Mouse (Mus musculus): ENCODE results near the gene Kcng4.

DNA sequence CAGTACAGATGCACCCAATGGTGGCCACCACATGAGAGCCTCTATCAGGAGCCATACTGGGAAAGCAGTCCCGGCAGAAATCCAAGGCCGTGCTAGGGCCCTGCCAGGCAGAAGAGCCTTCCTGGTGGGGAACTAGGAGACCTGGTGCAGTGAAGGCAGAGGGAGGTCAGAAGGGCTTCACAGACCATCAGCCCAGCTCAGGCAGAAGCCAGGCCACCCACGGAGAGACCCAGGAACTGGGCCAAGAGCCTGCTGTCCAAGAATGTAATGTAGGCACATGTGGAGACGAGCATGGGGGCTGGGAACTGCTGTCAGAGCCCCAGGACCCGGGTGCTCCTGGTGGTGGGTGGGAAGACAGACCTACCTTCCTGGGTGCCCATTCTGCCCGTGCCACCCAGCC lies 29.8 kb upstream of the Kcng4 start:
- TF ChIP-seq CTCF (IDR thresholded peaks at IDR 0.05; ENCODE audit: low read depth), result no peak
- no peak for TF ChIP-seq EP300 (optimal IDR thresholded peaks at IDR 0.05)
